Mouse (Mus musculus) heart, embryonic 13.5 days (tissue): Measurements from ENCODE around the gene Ak5. TPM values are rescaled to one million over a fixed set of nuclear protein-coding genes. Genes with fewer than 3 reads are reported as not detected.
A peak's percentile ranks its signal among the peaks of the same experiment; 100 is the strongest.
"Not testable (repeated sequence)": the region's sequence is repeated elsewhere in the genome, so short reads cannot be mapped to it uniquely, and the experiment has no call there.

ENCODE experiments used
- ATAC-seq: fragments of 200-750 bp; cut with Nextera tagmentation; 2 replicates; pipeline ENCODE4 v1.8.0; 2017; ENCODE audit warnings: moderate TSS enrichment; ENCODE audit not compliant: insufficient number of reproducible peaks, low FRiP score, low TSS enrichment; ENCODE audit errors: extremely low read depth
- H3K27ac ChIP-seq: fragments of 300-500 bp; sonication (generic); replicated peaks from 2 replicates; pipeline ENCODE4 v1.5.1; 2015; ENCODE audit warnings: moderate library complexity, mild to moderate bottlenecking, inconsistent platforms
- H3K27me3 ChIP-seq: fragments of 300-500 bp; sonication (generic); replicated peaks from 2 replicates; pipeline ENCODE4 v1.6.1; 2015; ENCODE audit warnings: mild to moderate bottlenecking, inconsistent platforms
- H3K36me3 ChIP-seq: fragments of 300-500 bp; sonication (generic); 2 replicates; pipeline ENCODE4 v1.6.1; 2015; ENCODE audit warnings: mild to moderate bottlenecking, inconsistent platforms
- H3K4me1 ChIP-seq: fragments of 300-500 bp; sonication (generic); 2 replicates; pipeline ENCODE4 v1.6.1; 2015; ENCODE audit warnings: inconsistent platforms
- H3K4me2 ChIP-seq: fragments of 300-500 bp; sonication (generic); 2 replicates; pipeline ENCODE4 v1.6.1; 2015; ENCODE audit warnings: inconsistent platforms, mild to moderate bottlenecking, moderate library complexity
- H3K4me3 ChIP-seq: fragments of 300-500 bp; sonication (generic); 2 replicates; pipeline ENCODE4 v1.5.1; 2015; ENCODE audit warnings: moderate library complexity, mild to moderate bottlenecking, inconsistent platforms
- H3K9ac ChIP-seq: fragments of 300-500 bp; sonication (generic); 2 replicates; pipeline ENCODE4 v1.6.1; 2015; ENCODE audit warnings: inconsistent platforms, mild to moderate bottlenecking, moderate library complexity
- H3K9me3 ChIP-seq: fragments of 300-500 bp; sonication (generic); 2 replicates; pipeline ENCODE4 v1.6.1; 2016; ENCODE audit warnings: inconsistent platforms
- WGBS: fragments of 180-500 bp; shearing (Covaris S2); methylation state at CpG from one replicate; pipeline ENCODE4 v1.1.7; 2015; ENCODE audit warnings: mixed read lengths; 5-methylcytosine and 5-hydroxymethylcytosine counted together
- polyA plus RNA-seq: library from polyadenylated mRNA; unstranded; fragments of >200 nt; fragmentation: Nextera tagmentation; extraction: Ambion mirVana; gene quantifications from 2 replicates; pipeline ENCODE4 v1.2.1, GENCODE M21; 2015

Ak5 gene
- polyA plus RNA-seq = 1.3 TPM in 2 replicates

GRCm38 (mm10) chr3:152668239-152668638, at the start of gene Ak5:
Gene Ak5, minus strand, starts transcription at chr3:152668360.
- 2% methylated on average over 5 of the region's 5 CpGs for WGBS
- Histone ChIP-seq H3K4me2 (peak within 1 kb of the TSS; percentile 99), H3K9me3 (no peaks in the 10 kb centered on the region), H3K27ac (no peak within 1 kb of the TSS), H3K4me3 (peak within 1 kb of the TSS; percentile 63), H3K9ac (peak within 1 kb of the TSS; percentile 76), H3K36me3 (no peaks in the 10 kb centered on the region), H3K4me1 (peaks cover 10% of the 10 kb centered on the region), H3K27me3 (peaks cover 63% of the 10 kb centered on the region)
- peak; percentile 37; the same call in 1 of the 2 replicates for ATAC-seq

DNA sequence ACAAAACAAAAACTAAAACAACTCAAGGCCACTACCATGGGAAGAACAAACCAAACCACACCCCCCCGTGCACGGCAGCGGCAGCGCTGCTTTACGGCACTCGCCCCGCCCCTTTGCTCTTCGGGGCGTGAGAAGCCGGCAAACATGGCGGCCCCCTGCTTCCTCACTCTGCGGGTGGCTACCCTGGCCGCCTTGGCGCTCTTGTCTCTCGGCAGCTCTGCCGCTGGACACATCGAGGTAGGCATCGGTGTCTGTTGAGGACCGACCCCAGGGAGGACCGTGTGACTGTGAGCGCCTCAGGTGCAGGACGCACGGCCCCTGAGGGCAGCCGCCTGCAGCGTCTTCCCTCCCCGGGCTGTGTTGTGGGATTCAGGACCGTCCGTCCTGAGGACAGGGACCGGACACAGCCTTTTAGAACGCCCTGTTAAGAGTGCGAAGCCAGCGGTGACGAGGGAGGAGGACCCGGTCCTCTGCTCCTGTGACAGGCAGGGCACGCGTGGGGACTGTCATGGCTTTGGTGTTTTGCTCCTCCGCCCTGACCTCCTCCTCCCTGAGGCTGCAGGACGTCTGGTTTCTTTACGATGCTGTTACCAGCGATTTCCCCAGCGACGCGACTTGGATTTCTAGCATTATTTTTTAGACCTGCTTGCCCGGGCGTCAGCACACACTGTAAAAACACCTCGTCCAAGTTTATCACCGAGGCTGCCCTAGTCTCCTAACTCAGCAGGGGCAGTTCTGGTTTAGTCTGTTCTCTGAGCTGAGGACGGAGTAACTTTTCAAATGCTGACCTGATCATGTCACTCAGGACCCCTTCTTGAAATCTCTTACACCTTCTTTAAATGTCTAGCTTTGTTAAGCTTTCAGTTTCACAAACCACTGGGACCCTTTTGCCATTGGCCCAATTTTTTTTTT, 46.1 kb upstream of the Ak5 start, which contains the start of gene Pigk:
Gene Pigk (plus strand): TSS at position 110 of the 912 bp plus-strand sequence.
- Histone ChIP-seq H3K9ac (peak within 1 kb of the TSS; percentile 88), H3K36me3 (no peaks in the 10 kb centered on the region), H3K4me2 (peak within 1 kb of the TSS; percentile 90), H3K27ac (peak within 1 kb of the TSS; percentile 40; the same call in 1 of the 2 replicates), H3K4me3 (peak within 1 kb of the TSS; percentile 95), H3K27me3 (no peaks in the 10 kb centered on the region), H3K4me1 (peaks cover 11% of the 10 kb centered on the region), H3K9me3 (no peaks in the 10 kb centered on the region)
- whole genome bisulfite sequencing = under 1% methylated on average over 48 of the region's 48 CpGs
- peak; percentile 82; the same call in 1 of the 2 replicates for ATAC-seq

GRCm38 (mm10) chr3:152712957-152713356, 44.8 kb upstream of the Ak5 start:
- Histone ChIP-seq H3K4me2 (no peak overlapping the region), H3K36me3 (no peaks in the 10 kb centered on the region), H3K4me1 (peaks cover 11% of the 10 kb centered on the region), H3K27ac (no peak overlapping the region), H3K4me3 (no peak overlapping the region), H3K27me3 (no peaks in the 10 kb centered on the region), H3K9me3 (no peaks in the 10 kb centered on the region), H3K9ac (no peak overlapping the region)
- ATAC-seq = no peak
- 63% methylated on average over 4 of the region's 4 CpGs for whole genome bisulfite sequencing

- Histone ChIP-seq H3K36me3 (no peaks in the 10 kb centered on the region), H3K4me1 (peaks cover 6% of the 10 kb centered on the region), H3K27ac (no peak overlapping the region), H3K9me3 (no peaks in the 10 kb centered on the region), H3K9ac (no peak overlapping the region), H3K4me3 (no peak overlapping the region), H3K27me3 (no peaks in the 10 kb centered on the region), H3K4me2 (no peak overlapping the region)
- ATAC-seq = no peak
- WGBS = 70% methylated on average over 3 of the region's 3 CpGs
Measured at GRCm38 (mm10) chr3:152709936-152710335, 41.8 kb upstream of the Ak5 start.

GRCm38 (mm10) chr3:152707321-152707823, 39.2 kb upstream of the Ak5 start:
- Histone ChIP-seq H3K9me3 (no peaks in the 10 kb centered on the region), H3K27ac (no peak overlapping the region), H3K4me2 (no peak overlapping the region), H3K36me3 (no peaks in the 10 kb centered on the region), H3K27me3 (no peaks in the 10 kb centered on the region), H3K4me3 (no peak overlapping the region), H3K4me1 (no peaks in the 10 kb centered on the region), H3K9ac (no peak overlapping the region)
- 64% methylated on average over 5 of the region's 5 CpGs for WGBS
- no peak for ATAC-seq

GRCm38 (mm10) chr3:152706901-152707300, 38.7 kb upstream of the Ak5 start:
- Histone ChIP-seq H3K4me3 (no peak overlapping the region), H3K36me3 (no peaks in the 10 kb centered on the region), H3K27me3 (no peaks in the 10 kb centered on the region), H3K4me1 (no peaks in the 10 kb centered on the region), H3K9ac (no peak overlapping the region), H3K27ac (no peak overlapping the region), H3K9me3 (no peaks in the 10 kb centered on the region), H3K4me2 (no peak overlapping the region)
- 92% methylated on average over 2 of the region's 2 CpGs for whole genome bisulfite sequencing
- ATAC-seq = no peak

DNA sequence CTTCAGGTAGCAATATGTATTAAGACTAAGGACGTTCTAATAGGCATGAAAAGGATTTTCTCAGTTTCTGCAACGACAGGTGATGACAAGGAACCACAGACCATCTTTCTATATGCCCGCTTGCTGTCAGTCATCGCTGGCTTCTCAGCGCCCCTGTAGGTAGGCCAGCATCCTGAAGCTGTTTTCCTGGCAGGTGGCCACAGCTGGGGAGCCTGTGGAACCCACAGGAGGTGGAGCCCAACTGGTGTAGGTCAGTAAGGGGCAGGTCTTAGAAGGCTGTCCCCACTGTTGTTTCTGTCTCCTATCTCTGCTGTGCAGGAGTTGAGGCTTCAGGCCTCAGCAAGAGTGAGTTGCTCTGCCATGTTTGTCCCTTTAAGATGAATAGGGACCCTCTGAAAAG, 37.7 kb upstream of the Ak5 start:
- Histone ChIP-seq H3K4me1 (no peaks in the 10 kb centered on the region), H3K36me3 (no peaks in the 10 kb centered on the region), H3K27ac (no peak overlapping the region), H3K27me3 (no peaks in the 10 kb centered on the region), H3K4me3 (no peak overlapping the region), H3K9ac (no peak overlapping the region), H3K9me3 (no peaks in the 10 kb centered on the region), H3K4me2 (no peak overlapping the region)
- WGBS = 66% methylated on average over 5 of the region's 5 CpGs
- no peak for ATAC-seq

- Histone ChIP-seq H3K9me3 (no peaks in the 10 kb centered on the region), H3K36me3 (no peaks in the 10 kb centered on the region), H3K4me2 (peak overlapping the region; percentile 4; the same call in 1 of the 2 replicates), H3K27me3 (no peaks in the 10 kb centered on the region), H3K27ac (no peak overlapping the region), H3K4me3 (peak overlapping the region; percentile 12), H3K4me1 (no peaks in the 10 kb centered on the region), H3K9ac (no peak overlapping the region)
- 53% methylated on average over 8 of the region's 8 CpGs for WGBS
- no peak for ATAC-seq
Measured at GRCm38 (mm10) chr3:152702274-152702843, 34.2 kb upstream of the Ak5 start.

- not testable (repeated sequence) for H3K36me3 ChIP-seq, H3K4me2 ChIP-seq, H3K27me3 ChIP-seq, ATAC-seq, H3K9me3 ChIP-seq, H3K27ac ChIP-seq, H3K9ac ChIP-seq, H3K4me3 ChIP-seq, H3K4me1 ChIP-seq
- WGBS = 86% methylated on average over 8 of the region's 8 CpGs
Measured at GRCm38 (mm10) chr3:152701536-152701935, 33.4 kb upstream of the Ak5 start.

- ATAC-seq = no peak
- no peaks in the 10 kb centered on the region for H3K9me3 ChIP-seq
- 50% methylated on average over 8 of the region's 8 CpGs for WGBS
- no peaks in the 10 kb centered on the region for H3K27me3 ChIP-seq
- H3K9ac ChIP-seq = no peak overlapping the region
- H3K36me3 ChIP-seq = no peaks in the 10 kb centered on the region
- H3K4me1 ChIP-seq = no peaks in the 10 kb centered on the region
- no peak overlapping the region for H3K27ac ChIP-seq
- no peak overlapping the region for H3K4me2 ChIP-seq
- no peak overlapping the region for H3K4me3 ChIP-seq
Measured at GRCm38 (mm10) chr3:152699261-152699660, 31.1 kb upstream of the Ak5 start.

GRCm38 (mm10) chr3:152698017-152698416, 29.9 kb upstream of the Ak5 start:
- Histone ChIP-seq H3K36me3 (no peaks in the 10 kb centered on the region), H3K9me3 (no peaks in the 10 kb centered on the region), H3K9ac (no peak overlapping the region), H3K4me2 (no peak overlapping the region), H3K27me3 (no peaks in the 10 kb centered on the region), H3K4me3 (no peak overlapping the region), H3K4me1 (no peaks in the 10 kb centered on the region), H3K27ac (no peak overlapping the region)
- 83% methylated on average over 5 of the region's 5 CpGs for WGBS
- ATAC-seq = no peak
